In the genomic region with DNA sequence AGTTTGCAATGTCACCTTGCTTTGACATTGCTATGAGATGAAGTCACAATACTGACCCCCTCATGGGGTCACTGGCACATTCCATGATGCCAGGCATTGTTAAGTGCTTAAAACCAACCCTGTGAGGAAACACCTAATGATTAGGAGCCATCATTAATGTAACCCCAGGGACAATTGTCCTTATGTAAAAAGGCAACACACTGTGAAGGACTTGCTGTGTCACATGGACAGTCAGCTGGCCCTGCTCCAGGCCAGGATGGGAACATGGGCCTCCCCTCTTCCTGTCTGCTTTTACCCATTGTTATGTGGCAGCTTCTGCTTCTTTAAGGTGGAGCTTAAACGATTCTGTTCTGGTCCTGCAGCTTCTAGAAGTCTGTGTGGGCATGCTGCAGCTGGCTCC, we compare ENCODE assay signal across 10 mouse cellular contexts.
DNase-seq lines count a peak whose midpoint lies in the region; ATAC-seq lines count a peak whose summit lies in the region.
"Had no signal": no experiment of that assay in that cellular context is flagged by ENCODE, and none has a peak within 500 bp of the region (broad histone marks: within the 10 kb centered on the region; RNA-seq: fewer than 3 reads in every experiment).

No protein-coding gene starts in this region.

- H3K9me3 ChIP-seq in heart, embryonic 10.5 days, result no peaks in the 10 kb centered on the region
- H3K9me3 ChIP-seq in heart, embryonic 15.5 days (replicated peaks), result no peaks in the 10 kb centered on the region
- H3K9me3 ChIP-seq in lung, embryonic 15.5 days, result no peaks in the 10 kb centered on the region

- DNase-seq in heart, adult 11 months, result peak; percentile 95
- DNase-seq in heart, embryonic 10.5 days (ENCODE audit: low spot score), result no peak
- DNase-seq in frontal cortex, postnatal 36 days (ENCODE audit: low spot score in 2 of 2), result no peak
- DNase-seq in cerebellum, adult 8-10 months, result no peak
- no peak for DNase-seq in gastrocnemius, postnatal 25 days

- peaks cover 22% of the 10 kb centered on the region; the same call in 1 of the 2 replicates for H3K4me1 ChIP-seq in heart, embryonic 10.5 days
- H3K4me1 ChIP-seq in heart, embryonic 15.5 days (replicated peaks), result peaks cover 18% of the 10 kb centered on the region
- H3K4me1 ChIP-seq in lung, embryonic 15.5 days, result peaks cover 40% of the 10 kb centered on the region

- H3K36me3 ChIP-seq in heart, embryonic 10.5 days, result no peaks in the 10 kb centered on the region
- no peaks in the 10 kb centered on the region for H3K36me3 ChIP-seq in heart, embryonic 15.5 days
- H3K36me3 ChIP-seq in lung, embryonic 15.5 days, result no peaks in the 10 kb centered on the region

- H3K27ac ChIP-seq in heart, embryonic 10.5 days, result no peak overlapping the region; the same call in 1 of the 2 replicates
- peak overlapping the region; percentile 24; the same call in 1 of the 2 replicates for H3K27ac ChIP-seq in heart, embryonic 15.5 days
- H3K27ac ChIP-seq in lung, embryonic 15.5 days, result 0 out of 2 replicates have a peak overlapping the region, but pooled peaks have one; percentile 17
- H3K27ac ChIP-seq: left cerebral cortex, adult 2 months had no signal

- no peaks in the 10 kb centered on the region for H3K27me3 ChIP-seq in heart, embryonic 10.5 days (ENCODE audit: insufficient read depth, poor library complexity, severe bottlenecking)
- H3K27me3 ChIP-seq in heart, embryonic 15.5 days, result no peaks in the 10 kb centered on the region
- no peaks in the 10 kb centered on the region for H3K27me3 ChIP-seq in lung, embryonic 15.5 days

- ATAC-seq in common myeloid progenitor, adult 5-6 weeks (replicated peaks; ENCODE audit: low read depth, poor library complexity, severe bottlenecking), result peak; percentile 37; the same call in 1 of the 2 replicates
- ATAC-seq in heart, embryonic 15.5 days (replicated peaks; ENCODE audit: insufficient number of reproducible peaks, insufficient read depth, low FRiP score, low read depth), result 0 out of 2 replicates have a peak, but pooled peaks have one; percentile 44
- ATAC-seq in lung, embryonic 15.5 days (ENCODE audit: borderline replicate concordance, extremely low read depth, low FRiP score, low TSS enrichment), result no peak
- ATAC-seq: inflammation-experienced regulatory T-cells, adult 6 months had no signal

- H3K9ac ChIP-seq in heart, embryonic 15.5 days, result no peak overlapping the region
- H3K9ac ChIP-seq in lung, embryonic 15.5 days, result no peak overlapping the region

- H3K4me3 ChIP-seq in heart, embryonic 10.5 days, result no peak overlapping the region
- no peak overlapping the region for H3K4me3 ChIP-seq in heart, embryonic 15.5 days
- no peak overlapping the region for H3K4me3 ChIP-seq in lung, embryonic 15.5 days
- H3K4me3 ChIP-seq: left cerebral cortex, adult 2 months had no signal

- WGBS in heart, embryonic 10.5 days, result 21% methylated on average over 1 of the region's 1 CpGs
- 20% methylated on average over 1 of the region's 1 CpGs for WGBS in heart, embryonic 15.5 days
- 35% methylated on average over 1 of the region's 1 CpGs for WGBS in lung, embryonic 15.5 days

- no peak overlapping the region for H3K4me2 ChIP-seq in heart, embryonic 15.5 days
- H3K4me2 ChIP-seq in lung, embryonic 15.5 days, result no peak overlapping the region
